Mouse (Mus musculus): ENCODE measurements around the gene Rtf2. TPM values are rescaled to one million over a fixed set of nuclear protein-coding genes. Genes with fewer than 3 reads are reported as not detected.

Gene Rtf2
- total and polyA plus RNA-seq, 3 experiments = 22.3 to 28.6 (median 27.2) TPM

GRCm38 (mm10) chr2:172510056-172510712 is 69.8 kb downstream of the Rtf2 start:
- no peak overlapping the region for H3K27ac ChIP-seq
- no peak for TF ChIP-seq EP300 (IDR thresholded peaks at IDR 0.05; ENCODE audit: insufficient read depth, low read depth, low read length)
- no peak for TF ChIP-seq POLR2A (IDR thresholded peaks at IDR 0.05; ENCODE audit: insufficient read depth, low read depth, low read length)
- TF ChIP-seq CTCF (IDR thresholded peaks at IDR 0.05) = no peak
- 85% methylated on average over 15 of the region's 15 CpGs for WGBS
- DNase-seq = no peak
- no peaks in the 10 kb centered on the region for H3K79me2 ChIP-seq (replicated peaks; ENCODE audit: control insufficient read depth, insufficient read depth, low read length)
- no peak overlapping the region for H3K4me3 ChIP-seq
- no peaks in the 10 kb centered on the region; the same call in 1 of the 2 replicates for H3K27me3 ChIP-seq (ENCODE audit: control insufficient read depth, insufficient read depth, low read length)
- no peak overlapping the region for H3K9ac ChIP-seq (ENCODE audit: low read depth, low read length)
- no peaks in the 10 kb centered on the region for H3K36me3 ChIP-seq (ENCODE audit: control insufficient read depth, insufficient read depth, low read length)
- intact Hi-C loops (cut with DNase I) = no loop called here
- H3K4me1 ChIP-seq (ENCODE audit: control insufficient read depth, insufficient read depth, low read length) = no peaks in the 10 kb centered on the region

- Histone ChIP-seq H3K36me3 (ENCODE audit: control insufficient read depth, insufficient read depth, low read length) (no peaks in the 10 kb centered on the region), H3K4me1 (ENCODE audit: control insufficient read depth, insufficient read depth, low read length) (no peaks in the 10 kb centered on the region), H3K79me2 (replicated peaks; ENCODE audit: control insufficient read depth, insufficient read depth, low read length) (no peaks in the 10 kb centered on the region), H3K27ac (no peak overlapping the region), H3K9ac (ENCODE audit: low read depth, low read length) (no peak overlapping the region), H3K27me3 (ENCODE audit: control insufficient read depth, insufficient read depth, low read length) (no peaks in the 10 kb centered on the region; the same call in 1 of the 2 replicates), H3K4me3 (no peak overlapping the region)
- DNase-seq = no peak
- 48% methylated on average over 3 of the region's 3 CpGs for WGBS
- intact Hi-C loops (cut with DNase I) = no loop called here
- TF ChIP-seq EP300 (IDR thresholded peaks at IDR 0.05; ENCODE audit: insufficient read depth, low read depth, low read length) (no peak), POLR2A (IDR thresholded peaks at IDR 0.05; ENCODE audit: insufficient read depth, low read depth, low read length) (no peak), CTCF (IDR thresholded peaks at IDR 0.05) (no peak)
Observed at GRCm38 (mm10) chr2:172510899-172511298, 70.5 kb downstream of the Rtf2 start.

- no peak for TF ChIP-seq POLR2A (IDR thresholded peaks at IDR 0.05; ENCODE audit: insufficient read depth, low read depth, low read length)
- TF ChIP-seq CTCF (IDR thresholded peaks at IDR 0.05) = no peak
- TF ChIP-seq EP300 (IDR thresholded peaks at IDR 0.05; ENCODE audit: insufficient read depth, low read depth, low read length) = no peak
- Histone ChIP-seq H3K36me3 (ENCODE audit: control insufficient read depth, insufficient read depth, low read length) (no peaks in the 10 kb centered on the region), H3K27me3 (ENCODE audit: control insufficient read depth, insufficient read depth, low read length) (peaks cover 3% of the 10 kb centered on the region; the same call in 1 of the 2 replicates), H3K4me3 (no peak overlapping the region), H3K27ac (no peak overlapping the region), H3K9ac (ENCODE audit: low read depth, low read length) (no peak overlapping the region), H3K79me2 (replicated peaks; ENCODE audit: control insufficient read depth, insufficient read depth, low read length) (no peaks in the 10 kb centered on the region), H3K4me1 (ENCODE audit: control insufficient read depth, insufficient read depth, low read length) (no peaks in the 10 kb centered on the region)
- intact Hi-C loops (cut with DNase I) = no loop called here
- 34% methylated on average over 11 of the region's 11 CpGs for WGBS
- DNase-seq = no peak
Observed at GRCm38 (mm10) chr2:172516407-172516992, 76.1 kb downstream of the Rtf2 start.

Other genes starting within 250 kb of the Rtf2 start
- not detected for gene Mc3r, start 192.1 kb upstream of the Rtf2 start, total RNA-seq (2021)
- gene Mc3r, start 192.1 kb upstream of the Rtf2 start, polyA plus RNA-seq (2012; rRNA removed) = not detected in 2 replicates
- 1 to 10 TPM; 5.4 to 6.1 TPM for gene Fam210b, start 95.0 kb upstream of the Rtf2 start, total RNA-seq (2021)
- 6.4 and 9.4 TPM in 2 replicates for gene Fam210b, start 95.0 kb upstream of the Rtf2 start, polyA plus RNA-seq (2012; rRNA removed)
- gene Aurka, start 70.0 kb upstream of the Rtf2 start, total RNA-seq (2021) = under 1 TPM; 0.42 to 0.45 TPM
- gene Aurka, start 70.0 kb upstream of the Rtf2 start, polyA plus RNA-seq (2012; rRNA removed) = 0.53 and 1.4 TPM in 2 replicates
- 10 to 100 TPM; 16.3 TPM for gene Cstf1, start 69.9 kb upstream of the Rtf2 start, total RNA-seq (2021)
- 19.3 and 23.5 TPM in 2 replicates for gene Cstf1, start 69.9 kb upstream of the Rtf2 start, polyA plus RNA-seq (2012; rRNA removed)
- gene Cass4, start 46.8 kb upstream of the Rtf2 start, total RNA-seq (2021) = under 1 TPM; 0.36 to 0.57 TPM
- gene Cass4, start 46.8 kb upstream of the Rtf2 start, polyA plus RNA-seq (2012; rRNA removed) = 0.38 and 0.39 TPM in 2 replicates
- gene Gcnt7, start 18.0 kb downstream of the Rtf2 start, total RNA-seq (2021) = not detected
- gene Gcnt7, start 18.0 kb downstream of the Rtf2 start, polyA plus RNA-seq (2012; rRNA removed) = not detected in 2 replicates
- not detected for gene Fam209, start 32.0 kb downstream of the Rtf2 start, total RNA-seq (2021)
- gene Fam209, start 32.0 kb downstream of the Rtf2 start, polyA plus RNA-seq (2012; rRNA removed) = not detected in 2 replicates
- not detected for gene Tfap2c, start 109.0 kb downstream of the Rtf2 start, total RNA-seq (2021)
- not detected in 2 replicates for gene Tfap2c, start 109.0 kb downstream of the Rtf2 start, polyA plus RNA-seq (2012; rRNA removed)